ENCODE assay signal across 14 mouse cellular contexts in the genomic region with DNA sequence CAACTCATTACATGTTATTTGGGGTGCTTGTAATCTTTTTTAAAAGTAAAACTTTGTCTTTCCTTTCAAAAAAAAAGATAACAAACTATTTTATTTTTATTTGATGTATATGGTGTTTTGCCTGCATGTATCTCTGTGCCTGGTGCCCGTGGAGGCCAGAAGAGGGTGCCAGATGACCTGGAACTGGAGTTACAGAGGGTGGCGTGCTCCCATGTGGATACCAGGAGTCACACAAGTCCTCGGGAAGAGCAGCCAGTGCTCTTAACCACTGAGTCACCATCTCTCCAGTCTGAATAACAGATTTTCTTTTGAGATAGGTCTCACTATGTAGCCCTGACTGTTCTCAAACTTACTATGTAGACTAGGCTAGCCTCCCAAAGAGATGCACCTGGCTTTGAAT.
"Had no signal": no experiment of that assay in that cellular context is flagged by ENCODE, and none has a peak within 500 bp of the region (broad histone marks: within the 10 kb centered on the region; RNA-seq: fewer than 3 reads in every experiment).

No protein-coding gene starts in this region.

- H3K4me2 ChIP-seq: kidney, embryonic 15.5 days; limb, embryonic 13.5 days; liver, embryonic 15.5 days; lung, embryonic 15.5 days; midbrain, embryonic 12.5 days had no signal

- H3K4me3 ChIP-seq: kidney, embryonic 15.5 days; limb, embryonic 13.5 days; liver, embryonic 15.5 days; lung, embryonic 15.5 days; megakaryocyte, embryonic 14.5 days; midbrain, embryonic 12.5 days had no signal

- H3K27me3 ChIP-seq: kidney, embryonic 15.5 days; liver, embryonic 15.5 days; lung, embryonic 15.5 days; megakaryocyte, embryonic 14.5 days; midbrain, embryonic 12.5 days had no signal

- H3K27ac ChIP-seq: kidney, embryonic 15.5 days; limb, embryonic 13.5 days; liver, embryonic 15.5 days; lung, embryonic 15.5 days; macrophage; midbrain, embryonic 12.5 days; stomach, postnatal 0 days had no signal

- ATAC-seq: intestine, embryonic 16.5 days had no signal

- DNase-seq: kidney, postnatal 14 days; left cerebral cortex, postnatal 4 days; lung, postnatal 14 days; right cerebral cortex, postnatal 14 days; thymus, postnatal 4 days had no signal

- H3K4me1 ChIP-seq: limb, embryonic 13.5 days; midbrain, embryonic 12.5 days had no signal

- H3K9ac ChIP-seq: kidney, embryonic 15.5 days; limb, embryonic 13.5 days; liver, embryonic 15.5 days; lung, embryonic 15.5 days; midbrain, embryonic 12.5 days had no signal

- H3K36me3 ChIP-seq: kidney, embryonic 15.5 days; limb, embryonic 13.5 days; lung, embryonic 15.5 days; midbrain, embryonic 12.5 days had no signal

- H3K9me3 ChIP-seq: kidney, embryonic 15.5 days; limb, embryonic 13.5 days; liver, embryonic 15.5 days; lung, embryonic 15.5 days; megakaryocyte, embryonic 14.5 days; midbrain, embryonic 12.5 days had no signal
